Mouse (Mus musculus): ENCODE measurements at regions not wholly inside any gene's neighbourhood (a gene's known extent, or its start where the extent isn't known, plus 50 kb on each side); places are given as distances from the start of the nearest gene placed in this dataset.

DNA sequence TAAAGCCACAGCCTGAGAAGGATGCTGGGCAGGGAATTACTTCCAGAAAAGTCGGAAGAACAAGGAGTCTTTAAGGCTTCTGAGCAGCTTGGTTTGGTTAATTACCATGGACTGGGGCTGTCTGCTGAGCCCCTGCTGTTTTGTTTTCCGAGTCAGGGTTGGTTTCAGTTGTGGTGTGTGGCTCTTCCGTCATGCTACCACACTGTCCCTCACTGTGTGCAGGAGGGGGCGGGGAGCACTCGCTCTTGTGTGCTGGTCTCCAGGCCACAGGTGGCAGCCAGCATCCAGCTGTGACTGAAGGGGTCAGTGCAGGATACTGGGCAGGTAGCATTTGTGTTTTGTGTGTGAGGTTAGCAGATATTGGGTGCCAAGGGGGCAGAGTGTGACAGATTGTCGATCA, 156.5 kb upstream of the Haao start:
- no peak for TF ChIP-seq GATA4 (IDR thresholded peaks at IDR 0.05; ENCODE audit: insufficient replicate concordance, low read length)

- TF ChIP-seq GATA4 (IDR thresholded peaks at IDR 0.05; ENCODE audit: insufficient replicate concordance, low read length), result no peak
Observed at GRCm38 (mm10) chr17:84003489-84004234, 155.9 kb upstream of the Haao start.

- no peak for TF ChIP-seq GATA4 (IDR thresholded peaks at IDR 0.05; ENCODE audit: insufficient replicate concordance, low read length)
Observed at GRCm38 (mm10) chr17:84002939-84003338, 155.2 kb upstream of the Haao start.

- TF ChIP-seq GATA4 (IDR thresholded peaks at IDR 0.05; ENCODE audit: insufficient replicate concordance, low read length), result no peak
Observed at GRCm38 (mm10) chr17:84002327-84002726, 154.6 kb upstream of the Haao start.

DNA sequence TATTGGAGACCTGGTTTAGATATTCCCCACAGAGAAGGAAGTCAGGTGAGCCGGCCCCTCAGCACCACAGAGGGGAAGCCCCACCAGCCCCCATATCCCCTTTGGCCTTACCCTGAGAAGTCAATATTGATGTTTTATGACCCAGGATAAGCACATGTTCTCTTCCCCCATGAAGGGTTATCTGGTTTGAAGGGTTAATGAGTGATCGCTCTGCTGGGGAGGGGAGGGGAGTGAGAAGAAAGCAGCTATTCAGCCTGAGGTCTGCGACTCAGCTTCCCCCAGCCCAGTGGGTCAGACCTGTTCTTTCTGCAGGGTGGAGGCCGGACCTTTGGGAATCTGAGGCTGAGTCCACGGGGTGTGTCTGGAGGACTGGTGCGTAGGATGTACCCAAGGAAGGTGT, 152.4 kb upstream of the Haao start:
- TF ChIP-seq GATA4 (IDR thresholded peaks at IDR 0.05; ENCODE audit: insufficient replicate concordance, low read length), result no peak

DNA sequence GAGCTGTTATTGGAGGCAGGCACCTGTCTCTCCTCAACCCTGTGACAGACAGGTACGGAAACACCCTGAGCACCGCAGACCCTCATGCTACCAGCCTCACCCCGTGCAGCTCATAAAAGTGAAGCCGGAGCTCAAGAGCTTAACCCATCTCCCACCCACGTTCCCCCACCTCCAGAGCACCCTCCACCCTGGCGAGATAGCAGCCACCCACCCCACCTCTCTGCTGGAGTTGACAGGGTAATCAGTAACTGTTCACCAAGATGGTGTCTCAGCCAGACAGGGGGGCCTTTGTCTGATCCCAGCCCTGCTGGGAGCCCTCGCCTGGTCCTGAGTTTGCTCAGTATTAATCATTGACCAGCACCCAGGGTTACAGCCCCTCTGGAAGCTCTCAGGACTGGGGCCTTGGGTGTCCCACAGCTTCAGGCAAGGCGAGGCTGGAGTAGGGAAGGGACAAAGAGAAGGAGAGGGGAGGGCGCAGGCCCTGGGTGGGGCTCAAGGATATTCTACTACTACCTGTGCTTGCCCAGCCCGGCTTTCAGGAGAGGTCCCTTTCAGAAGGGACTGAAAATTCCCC, 151.3 kb upstream of the Haao start:
- TF ChIP-seq GATA4 (IDR thresholded peaks at IDR 0.05; ENCODE audit: insufficient replicate concordance, low read length), result no peak

- no peak for TF ChIP-seq GATA4 (IDR thresholded peaks at IDR 0.05; ENCODE audit: insufficient replicate concordance, low read length)
Observed at GRCm38 (mm10) chr17:83998341-83998740, 150.6 kb upstream of the Haao start.

- TF ChIP-seq GATA4 (IDR thresholded peaks at IDR 0.05; ENCODE audit: insufficient replicate concordance, low read length), result no peak; the same call in 1 of the 2 replicates
Observed at GRCm38 (mm10) chr17:83997778-83998177, 150.0 kb upstream of the Haao start.

DNA sequence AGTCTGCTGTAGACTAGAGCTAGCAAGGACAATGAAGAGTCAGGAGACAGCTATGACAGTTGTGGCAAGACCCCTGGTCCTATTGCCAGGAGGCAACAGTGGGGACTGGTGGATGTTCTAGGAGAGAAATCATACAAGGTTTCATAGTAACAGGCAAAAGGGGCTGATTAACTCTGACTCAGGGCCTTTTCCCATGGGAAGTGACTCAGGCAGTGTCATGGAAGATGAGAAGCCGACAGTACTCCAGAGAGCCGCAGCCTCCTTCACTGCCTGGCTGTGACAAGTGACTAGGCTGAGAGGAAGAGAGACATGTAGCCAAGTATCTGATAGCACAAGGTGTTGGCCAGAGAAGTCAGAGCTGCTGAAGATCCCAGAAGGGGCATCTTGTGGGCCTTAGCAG, 145.3 kb upstream of the Haao start:
- TF ChIP-seq GATA4 (IDR thresholded peaks at IDR 0.05; ENCODE audit: insufficient replicate concordance, low read length), result no peak

DNA sequence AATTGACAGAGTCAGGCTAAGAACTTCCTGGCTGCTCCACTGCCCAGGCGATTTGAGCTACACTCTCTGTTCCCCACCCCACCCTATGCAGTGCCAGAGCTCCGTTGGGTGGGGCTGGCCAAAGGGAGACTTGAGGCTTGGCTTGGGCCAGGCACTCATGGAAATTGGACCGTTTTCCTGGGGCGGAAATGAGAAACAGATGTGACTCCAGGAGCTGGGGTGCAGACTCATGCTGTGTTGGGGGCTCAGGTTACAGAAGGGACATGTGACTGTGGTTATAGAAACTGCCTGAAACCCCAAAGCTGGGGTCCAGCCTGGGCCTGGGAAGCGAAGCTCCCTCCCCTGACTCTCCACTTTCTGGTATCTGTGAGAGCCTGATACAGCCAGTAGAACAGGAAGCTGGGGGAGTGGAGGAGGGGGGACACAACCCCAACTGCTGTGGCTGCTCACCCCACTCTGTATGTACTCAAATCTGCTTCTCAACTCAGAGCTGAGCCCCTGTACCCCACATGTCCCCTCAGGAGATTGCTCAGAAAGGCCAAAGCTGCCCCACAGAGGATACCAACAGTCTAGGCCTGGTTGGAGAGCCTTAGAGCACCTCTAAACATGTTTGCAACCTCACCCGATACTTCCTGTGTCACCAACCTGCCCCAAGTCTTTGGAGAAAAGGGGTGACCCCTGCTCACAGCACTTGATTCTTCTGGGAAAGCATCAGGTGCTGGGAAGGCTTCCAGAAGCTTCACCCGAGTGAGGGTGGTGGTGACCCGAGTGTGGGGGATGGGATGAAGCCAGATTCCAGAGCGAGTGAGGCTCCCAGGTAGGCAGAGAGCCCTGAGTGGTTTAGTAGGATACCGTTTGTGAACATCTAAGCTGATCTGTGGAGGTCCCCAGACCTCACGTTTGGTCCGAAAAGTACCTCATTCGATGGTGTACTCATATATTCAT, 142.9 kb upstream of the Haao start:
- TF ChIP-seq GATA4 (IDR thresholded peaks at IDR 0.05; ENCODE audit: insufficient replicate concordance, low read length), result no peak

DNA sequence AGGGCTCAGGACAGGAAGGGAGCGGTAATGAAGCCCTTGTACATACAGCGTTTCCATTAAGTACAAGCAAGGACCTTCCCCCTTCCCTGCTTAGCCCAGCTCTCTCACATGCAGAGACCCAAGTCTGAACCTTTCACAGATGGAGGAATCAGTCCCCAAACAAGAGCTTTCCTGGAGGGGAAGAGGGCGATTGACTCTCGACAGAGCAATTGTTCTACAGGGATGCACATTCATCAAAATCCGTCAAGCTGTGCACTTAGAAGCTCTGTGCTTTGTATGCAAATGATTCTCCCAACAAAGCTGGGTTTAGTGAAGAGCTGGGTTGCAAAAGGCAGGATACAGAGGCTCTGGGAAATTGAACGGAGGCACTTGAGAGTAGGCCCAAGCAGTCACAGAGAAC, 141.1 kb upstream of the Haao start:
- TF ChIP-seq GATA4 (IDR thresholded peaks at IDR 0.05; ENCODE audit: insufficient replicate concordance, low read length), result no peak

GRCm38 (mm10) chr17:83988165-83988564, 140.4 kb upstream of the Haao start:
- no peak for TF ChIP-seq GATA4 (IDR thresholded peaks at IDR 0.05; ENCODE audit: insufficient replicate concordance, low read length)

- TF ChIP-seq GATA4 (IDR thresholded peaks at IDR 0.05; ENCODE audit: insufficient replicate concordance, low read length), result no peak
Observed at GRCm38 (mm10) chr17:83987683-83988082, 139.9 kb upstream of the Haao start.

DNA sequence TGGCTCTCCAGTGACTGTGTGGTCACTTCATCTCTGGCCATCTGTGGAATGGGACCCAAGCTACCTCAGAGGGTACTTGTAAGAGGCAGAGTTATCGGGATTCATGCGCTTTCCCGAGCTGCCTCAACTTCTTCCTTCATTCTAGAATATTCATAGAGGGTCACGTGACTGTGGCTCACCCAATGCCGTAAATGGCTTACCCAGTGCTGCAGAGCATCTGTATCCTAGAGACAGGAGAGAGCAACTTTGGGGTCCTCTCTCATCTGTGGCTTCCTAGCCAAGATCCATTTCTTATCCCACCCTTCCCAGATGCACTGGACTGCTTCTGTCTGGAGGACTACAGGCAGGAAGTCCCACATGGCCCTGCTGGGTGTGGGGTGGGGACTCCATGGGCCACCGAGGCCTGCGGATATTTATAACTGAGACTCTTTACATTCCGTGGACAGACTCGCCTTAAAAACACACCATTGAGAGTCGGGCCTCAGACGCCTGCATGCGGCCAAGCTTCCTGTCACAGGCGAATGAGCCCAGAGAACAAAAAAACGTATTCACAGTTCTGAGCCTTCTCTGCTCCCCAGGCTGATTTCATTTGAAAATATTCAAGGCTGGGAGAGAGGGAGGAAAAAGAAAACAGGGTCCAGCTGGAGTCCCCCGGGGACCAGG, 138.3 kb upstream of the Haao start:
- TF ChIP-seq GATA4 (IDR thresholded peaks at IDR 0.05; ENCODE audit: insufficient replicate concordance, low read length), result no peak

DNA sequence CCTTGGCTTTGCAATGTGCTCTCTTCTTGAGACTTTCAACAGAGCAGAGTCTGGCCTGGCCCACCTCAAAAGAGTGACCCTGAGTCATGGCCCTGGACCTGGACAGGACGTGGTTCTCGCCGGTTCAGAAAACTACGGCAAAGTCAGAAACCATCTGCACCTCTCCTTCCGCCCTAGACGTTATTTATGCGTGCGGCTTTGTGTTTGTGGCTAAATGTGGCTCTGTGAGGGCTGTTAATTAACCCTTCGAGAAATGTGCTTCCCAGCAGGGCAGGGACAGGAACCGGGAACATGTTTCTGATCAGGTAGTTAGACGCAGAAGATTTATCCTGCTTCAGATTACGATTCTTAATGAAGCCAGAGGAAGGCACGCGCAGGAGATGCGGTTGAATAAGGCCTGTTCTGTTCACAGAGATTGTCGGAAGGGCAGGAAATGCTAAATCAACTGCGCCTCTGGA, 137.6 kb upstream of the Haao start:
- TF ChIP-seq GATA4 (IDR thresholded peaks at IDR 0.05; ENCODE audit: insufficient replicate concordance, low read length), result no peak
